Mouse (Mus musculus): Measurements from ENCODE around the gene Cd276. TPM values are rescaled to one million over a fixed set of nuclear protein-coding genes. Genes with fewer than 3 reads are reported as not detected.
A peak's percentile ranks its signal among the peaks of the same experiment; 100 is the strongest.

Gene Cd276
- polyA plus RNA-seq, 1 experiment from 2014 or later: 34.1 TPM

- 78% methylated on average over 11 of the region's 11 CpGs for WGBS
- H3K4me3 ChIP-seq: no peak overlapping the region
Measured at GRCm38 (mm10) chr9:58546630-58547360, 8.4 kb downstream of the Cd276 start.

GRCm38 (mm10) chr9:58545428-58545827 is 9.8 kb downstream of the Cd276 start:
- 67% methylated on average over 6 of the region's 6 CpGs for WGBS
- Histone ChIP-seq H3K27ac (no peak overlapping the region; the same call in 1 of the 2 replicates), H3K9me3 (no peaks in the 10 kb centered on the region), H3K36me3 (0 out of 2 replicates have a peak, but pooled peaks cover 2% of the 10 kb centered on the region), H3K9ac (no peak overlapping the region), H3K4me3 (no peak overlapping the region), H3K4me2 (no peak overlapping the region), H3K27me3 (no peaks in the 10 kb centered on the region), H3K4me1 (replicated peaks) (peaks cover 60% of the 10 kb centered on the region)
- ATAC-seq (ENCODE audit: low FRiP score): no peak

More at GRCm38 (mm10) chr9:58546630-58547360, 8.4 kb downstream of the Cd276 start:
- no peaks in the 10 kb centered on the region for H3K27me3 ChIP-seq
- no peaks in the 10 kb centered on the region for H3K36me3 ChIP-seq
- H3K9ac ChIP-seq: no peak overlapping the region
- ATAC-seq (ENCODE audit: low FRiP score): no peak
- H3K9me3 ChIP-seq: no peaks in the 10 kb centered on the region
- no peak overlapping the region; the same call in 1 of the 2 replicates for H3K27ac ChIP-seq
- peaks cover 55% of the 10 kb centered on the region for H3K4me1 ChIP-seq (replicated peaks)
- no peak overlapping the region for H3K4me2 ChIP-seq

GRCm38 (mm10) chr9:58544879-58545324 is 10.3 kb downstream of the Cd276 start:
- Histone ChIP-seq H3K36me3 (0 out of 2 replicates have a peak, but pooled peaks cover 3% of the 10 kb centered on the region), H3K4me3 (0 out of 2 replicates have a peak overlapping the region, but pooled peaks have one; percentile 17), H3K9ac (peak overlapping the region; percentile 51; the same call in 1 of the 2 replicates), H3K9me3 (no peaks in the 10 kb centered on the region), H3K4me2 (peak overlapping the region; percentile 23; the same call in 1 of the 2 replicates), H3K27ac (no peak overlapping the region; the same call in 1 of the 2 replicates), H3K4me1 (replicated peaks) (peaks cover 59% of the 10 kb centered on the region), H3K27me3 (no peaks in the 10 kb centered on the region)
- 68% methylated on average over 4 of the region's 4 CpGs for WGBS
- ATAC-seq (ENCODE audit: low FRiP score): no peak

- H3K27ac ChIP-seq: peak overlapping the region; percentile 55
- H3K4me2 ChIP-seq: no peak overlapping the region
- H3K4me1 ChIP-seq (replicated peaks): peaks cover 32% of the 10 kb centered on the region
- H3K9me3 ChIP-seq: no peaks in the 10 kb centered on the region
- WGBS: 56% methylated on average over 6 of the region's 6 CpGs
- no peaks in the 10 kb centered on the region for H3K27me3 ChIP-seq
- H3K9ac ChIP-seq: peak overlapping the region; percentile 36; the same call in 1 of the 2 replicates
- ATAC-seq (ENCODE audit: low FRiP score): no peak
- H3K4me3 ChIP-seq: no peak overlapping the region
- H3K36me3 ChIP-seq: peaks cover 22% of the 10 kb centered on the region
Measured at GRCm38 (mm10) chr9:58541895-58542338, 13.3 kb downstream of the Cd276 start.

GRCm38 (mm10) chr9:58539886-58540285 is 15.4 kb downstream of the Cd276 start:
- no peaks in the 10 kb centered on the region for H3K9me3 ChIP-seq
- H3K9ac ChIP-seq: no peak overlapping the region
- H3K27me3 ChIP-seq: no peaks in the 10 kb centered on the region
- H3K4me1 ChIP-seq (replicated peaks): peaks cover 23% of the 10 kb centered on the region
- ATAC-seq (ENCODE audit: low FRiP score): peak; percentile 38; the same call in 1 of the 2 replicates
- WGBS: 52% methylated on average over 5 of the region's 5 CpGs
- no peak overlapping the region for H3K4me2 ChIP-seq
- H3K4me3 ChIP-seq: no peak overlapping the region
- H3K36me3 ChIP-seq: peaks cover 31% of the 10 kb centered on the region
- H3K27ac ChIP-seq: no peak overlapping the region

GRCm38 (mm10) chr9:58537774-58538173 is 17.5 kb downstream of the Cd276 start:
- H3K27ac ChIP-seq: no peak overlapping the region
- WGBS: 83% methylated on average over 3 of the region's 3 CpGs
- H3K4me3 ChIP-seq: no peak overlapping the region
- no peak for ATAC-seq (ENCODE audit: low FRiP score)
- peaks cover 34% of the 10 kb centered on the region for H3K36me3 ChIP-seq
- H3K9me3 ChIP-seq: no peaks in the 10 kb centered on the region
- no peak overlapping the region for H3K9ac ChIP-seq
- H3K4me1 ChIP-seq (replicated peaks): peaks cover 17% of the 10 kb centered on the region
- no peak overlapping the region for H3K4me2 ChIP-seq
- H3K27me3 ChIP-seq: no peaks in the 10 kb centered on the region

- Histone ChIP-seq H3K4me1 (replicated peaks) (no peaks in the 10 kb centered on the region), H3K4me2 (no peak overlapping the region), H3K36me3 (peaks cover 46% of the 10 kb centered on the region), H3K9me3 (no peaks in the 10 kb centered on the region), H3K4me3 (no peak overlapping the region), H3K9ac (no peak overlapping the region), H3K27me3 (no peaks in the 10 kb centered on the region), H3K27ac (no peak overlapping the region)
- ATAC-seq (ENCODE audit: low FRiP score): 0 out of 2 replicates have a peak, but pooled peaks have one; percentile 31
- 78% methylated on average over 20 of the region's 20 CpGs for WGBS
Measured at GRCm38 (mm10) chr9:58535447-58536134, 19.6 kb downstream of the Cd276 start.

GRCm38 (mm10) chr9:58534766-58535165 is 20.5 kb downstream of the Cd276 start:
- no peaks in the 10 kb centered on the region for H3K27me3 ChIP-seq
- H3K9me3 ChIP-seq: no peaks in the 10 kb centered on the region
- ATAC-seq (ENCODE audit: low FRiP score): 0 out of 2 replicates have a peak, but pooled peaks have one; percentile 24
- no peak overlapping the region for H3K4me2 ChIP-seq
- H3K4me3 ChIP-seq: no peak overlapping the region
- 38% methylated on average over 1 of the region's 1 CpGs for WGBS
- H3K4me1 ChIP-seq (replicated peaks): no peaks in the 10 kb centered on the region
- H3K9ac ChIP-seq: no peak overlapping the region
- H3K36me3 ChIP-seq: peaks cover 50% of the 10 kb centered on the region
- H3K27ac ChIP-seq: no peak overlapping the region

GRCm38 (mm10) chr9:58533322-58533721 is 21.9 kb downstream of the Cd276 start:
- no peaks in the 10 kb centered on the region for H3K9me3 ChIP-seq
- ATAC-seq (ENCODE audit: low FRiP score): no peak
- H3K9ac ChIP-seq: no peak overlapping the region
- H3K27ac ChIP-seq: no peak overlapping the region
- H3K27me3 ChIP-seq: no peaks in the 10 kb centered on the region
- H3K4me3 ChIP-seq: no peak overlapping the region
- peaks cover 54% of the 10 kb centered on the region for H3K36me3 ChIP-seq
- H3K4me2 ChIP-seq: no peak overlapping the region
- WGBS: 87% methylated on average over 6 of the region's 6 CpGs
- H3K4me1 ChIP-seq (replicated peaks): no peaks in the 10 kb centered on the region

- Histone ChIP-seq H3K4me3 (no peak overlapping the region), H3K36me3 (peaks cover 56% of the 10 kb centered on the region), H3K27ac (no peak overlapping the region), H3K4me2 (no peak overlapping the region), H3K9ac (0 out of 2 replicates have a peak overlapping the region, but pooled peaks have one; percentile 29), H3K9me3 (no peaks in the 10 kb centered on the region), H3K27me3 (no peaks in the 10 kb centered on the region), H3K4me1 (replicated peaks) (peaks cover 9% of the 10 kb centered on the region; the same call in 1 of the 2 replicates)
- WGBS: 92% methylated on average over 4 of the region's 4 CpGs
- no peak for ATAC-seq (ENCODE audit: low FRiP score)
Measured at GRCm38 (mm10) chr9:58532236-58532635, 23.0 kb downstream of the Cd276 start.

- no peak overlapping the region for H3K9ac ChIP-seq
- ATAC-seq (ENCODE audit: low FRiP score): no peak
- H3K4me1 ChIP-seq (replicated peaks): peaks cover 16% of the 10 kb centered on the region; the same call in 1 of the 2 replicates
- H3K4me3 ChIP-seq: no peak overlapping the region
- H3K9me3 ChIP-seq: no peaks in the 10 kb centered on the region
- H3K4me2 ChIP-seq: no peak overlapping the region
- no peak overlapping the region for H3K27ac ChIP-seq
- H3K36me3 ChIP-seq: peaks cover 63% of the 10 kb centered on the region
- H3K27me3 ChIP-seq: no peaks in the 10 kb centered on the region
- WGBS: 92% methylated on average over 13 of the region's 13 CpGs
Measured at GRCm38 (mm10) chr9:58530407-58530806, 24.8 kb downstream of the Cd276 start.

GRCm38 (mm10) chr9:58527841-58528240 is 27.4 kb downstream of the Cd276 start:
- H3K36me3 ChIP-seq: peaks cover 73% of the 10 kb centered on the region
- H3K9me3 ChIP-seq: no peaks in the 10 kb centered on the region
- H3K4me3 ChIP-seq: no peak overlapping the region
- H3K4me1 ChIP-seq (replicated peaks): peaks cover 16% of the 10 kb centered on the region; the same call in 1 of the 2 replicates
- H3K27ac ChIP-seq: no peak overlapping the region
- H3K27me3 ChIP-seq: no peaks in the 10 kb centered on the region
- WGBS: 45% methylated on average over 4 of the region's 4 CpGs
- no peak overlapping the region for H3K9ac ChIP-seq
- H3K4me2 ChIP-seq: no peak overlapping the region
- no peak for ATAC-seq (ENCODE audit: low FRiP score)

All from hindbrain, embryonic 13.5 days (tissue).